Mouse (Mus musculus) E14TG2a.4 (cell line): Measurements from ENCODE around the gene 4921539E11Rik.

Experiments used
- CTCF ChIP-seq: conservative IDR thresholded peaks from 2 replicates; pipeline ENCODE4 v1.5.1; 2014; ENCODE audit warnings: low read length
- NANOG ChIP-seq: IDR thresholded peaks from 2 replicates; pipeline ENCODE4 v1.6.1; 2014; ENCODE audit warnings: borderline replicate concordance, low read length, mixed read lengths
- POU5F1 ChIP-seq: IDR thresholded peaks from 2 replicates; pipeline ENCODE4 v1.6.1; 2014; ENCODE audit warnings: low read length, borderline replicate concordance

- TF ChIP-seq CTCF (no peak), NANOG (no peak), POU5F1 (no peak)
These were observed 58.5 kb downstream of the 4921539E11Rik start for GRCm38 (mm10) chr4:103232156-103232555.
